In the genomic region with DNA sequence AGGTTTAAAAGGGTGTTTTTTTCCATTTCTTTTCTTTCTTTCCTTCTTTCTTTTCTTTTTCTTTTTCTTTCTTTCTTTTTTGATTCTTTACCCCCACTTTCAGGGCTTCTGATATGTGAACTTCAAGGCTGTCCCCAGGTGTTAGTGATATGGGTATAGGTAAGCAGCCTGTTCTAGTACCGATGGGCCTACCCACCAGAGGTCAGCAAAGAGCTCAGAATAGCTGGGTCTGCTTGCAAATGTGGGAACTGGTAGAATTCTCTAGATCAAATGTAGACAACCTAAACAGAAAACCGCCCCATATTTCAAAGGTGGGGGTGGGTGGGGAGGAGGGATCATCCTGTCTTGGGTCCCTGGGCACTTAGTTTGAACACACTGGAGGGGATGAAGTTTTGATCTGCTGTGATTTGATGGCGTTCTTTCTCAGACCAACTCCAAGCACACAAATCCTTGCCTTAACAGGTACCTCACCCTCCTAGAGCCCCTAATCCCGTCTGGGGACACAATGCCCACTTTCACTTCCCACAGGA, we compare ENCODE assay signal across 9 mouse cellular contexts. TPM values are rescaled to one million over a fixed set of nuclear protein-coding genes. Genes with fewer than 3 reads are reported as not detected.
DNase-seq lines count a peak whose midpoint lies in the region; ATAC-seq and TF ChIP-seq lines count a peak whose summit lies in the region.
"Had no signal": no experiment of that assay in that cellular context is flagged by ENCODE, and none has a peak within 500 bp of the region (broad histone marks: within the 10 kb centered on the region; RNA-seq: fewer than 3 reads in every experiment).

No protein-coding gene starts in this region.

- H3K9me3 ChIP-seq in E14TG2a.4 (ENCODE audit: low read length) = peaks cover 9% of the 10 kb centered on the region
- H3K9me3 ChIP-seq in liver, postnatal 0 days (ENCODE audit: low read length) = no peaks in the 10 kb centered on the region
- H3K9me3 ChIP-seq in neural tube, embryonic 14.5 days (ENCODE audit: control insufficient read depth, low read length) = no peaks in the 10 kb centered on the region
- no peaks in the 10 kb centered on the region for H3K9me3 ChIP-seq in stomach, postnatal 0 days (ENCODE audit: control insufficient read depth, low read length)

- no peaks in the 10 kb centered on the region for H3K27me3 ChIP-seq in E14TG2a.4 (ENCODE audit: insufficient read depth, low read length)
- no peaks in the 10 kb centered on the region for H3K27me3 ChIP-seq in liver, postnatal 0 days (ENCODE audit: insufficient read depth, low read length)
- H3K27me3 ChIP-seq in neural tube, embryonic 14.5 days (ENCODE audit: control insufficient read depth, insufficient read depth, low read length) = no peaks in the 10 kb centered on the region
- H3K27me3 ChIP-seq in stomach, postnatal 0 days (ENCODE audit: control insufficient read depth, insufficient read depth, low read length) = no peaks in the 10 kb centered on the region

- ATAC-seq in hematopoietic stem cell, adult 5-6 weeks (replicated peaks in 1 of 2; ENCODE audit: insufficient read depth in 1 of 2, low FRiP score in 2 of 2, low TSS enrichment in 1 of 2, low read depth in 1 of 2, poor library complexity in 2 of 2, severe bottlenecking in 2 of 2) = peak; percentile 75 to 79; a peak in 3 of 4 replicates
- ATAC-seq in liver, postnatal 0 days = peak; percentile 72
- ATAC-seq in neural tube, embryonic 14.5 days (ENCODE audit: low read depth) = peak; percentile 87
- ATAC-seq in stomach, postnatal 0 days (ENCODE audit: low FRiP score, low TSS enrichment) = peak; percentile 75

- H3K4me3 ChIP-seq in E14TG2a.4 (replicated peaks; ENCODE audit: low read length) = no peak overlapping the region
- no peak overlapping the region for H3K4me3 ChIP-seq in layer of hippocampus, adult 2 months
- no peak overlapping the region for H3K4me3 ChIP-seq in liver, postnatal 0 days (ENCODE audit: low read depth, low read length)
- no peak overlapping the region for H3K4me3 ChIP-seq in neural tube, embryonic 14.5 days (ENCODE audit: low read depth, low read length)
- no peak overlapping the region for H3K4me3 ChIP-seq in stomach, postnatal 0 days (ENCODE audit: low read depth, low read length)
- H3K4me3 ChIP-seq: erythroblast, embryonic 14.5 days had no signal

- H3K9ac ChIP-seq in liver, postnatal 0 days (replicated peaks) = no peak overlapping the region
- H3K9ac ChIP-seq in neural tube, embryonic 14.5 days (replicated peaks; ENCODE audit: low read depth, low read length) = no peak overlapping the region
- no peak overlapping the region for H3K9ac ChIP-seq in stomach, postnatal 0 days (ENCODE audit: low read length)

- peaks cover 26% of the 10 kb centered on the region for H3K4me1 ChIP-seq in E14TG2a.4 (replicated peaks; ENCODE audit: low read depth, low read length)
- H3K4me1 ChIP-seq in liver, postnatal 0 days (ENCODE audit: insufficient read depth) = no peaks in the 10 kb centered on the region
- H3K4me1 ChIP-seq in neural tube, embryonic 14.5 days (ENCODE audit: control insufficient read depth, insufficient read depth, low read length) = no peaks in the 10 kb centered on the region
- H3K4me1 ChIP-seq in stomach, postnatal 0 days (replicated peaks; ENCODE audit: control insufficient read depth, insufficient read depth) = no peaks in the 10 kb centered on the region

- DNase-seq in brain, adult 2 months (ENCODE audit: low read depth, low spot score) = peak; percentile 88
- DNase-seq in fibroblast of lung, adult 2 months (ENCODE audit: low read depth) = peak; percentile 47
- peak; percentile 71 to 87 for DNase-seq in layer of hippocampus, adult 2 months (ENCODE audit: low spot score in 2 of 2)
- peak; percentile 81 for DNase-seq in liver, postnatal 0 days
- DNase-seq in stomach, postnatal 0 days (ENCODE audit: low spot score) = peak; percentile 86

- H3K4me2 ChIP-seq in liver, postnatal 0 days (ENCODE audit: low read depth, low read length) = no peak overlapping the region
- H3K4me2 ChIP-seq in neural tube, embryonic 14.5 days (ENCODE audit: low read depth, low read length) = no peak overlapping the region
- H3K4me2 ChIP-seq in stomach, postnatal 0 days (replicated peaks; ENCODE audit: low read depth) = no peak overlapping the region

- WGBS in liver, postnatal 0 days (ENCODE audit: insufficient replicate concordance) = 34% methylated on average over 4 of the region's 4 CpGs
- WGBS in neural tube, embryonic 14.5 days = 38% methylated on average over 4 of the region's 4 CpGs
- WGBS in stomach, postnatal 0 days = 19% methylated on average over 4 of the region's 4 CpGs

- peaks cover 28% of the 10 kb centered on the region for H3K36me3 ChIP-seq in E14TG2a.4 (ENCODE audit: insufficient read depth, low read length)
- H3K36me3 ChIP-seq in liver, postnatal 0 days (replicated peaks; ENCODE audit: insufficient read depth, low read length) = no peaks in the 10 kb centered on the region
- no peaks in the 10 kb centered on the region for H3K36me3 ChIP-seq in neural tube, embryonic 14.5 days (ENCODE audit: control insufficient read depth, insufficient read depth, low read length)
- H3K36me3 ChIP-seq in stomach, postnatal 0 days (ENCODE audit: control insufficient read depth, insufficient read depth, low read length) = no peaks in the 10 kb centered on the region

- no peak for TF ChIP-seq EP300 in liver, postnatal 0 days (IDR thresholded peaks at IDR 0.05; ENCODE audit: low read depth)
- no peak for TF ChIP-seq EP300 in stomach, postnatal 0 days (optimal IDR thresholded peaks at IDR 0.05)

- no peak overlapping the region for H3K27ac ChIP-seq in layer of hippocampus, adult 2 months
- H3K27ac ChIP-seq in liver, postnatal 0 days (ENCODE audit: low read depth) = no peak overlapping the region
- H3K27ac ChIP-seq in neural tube, embryonic 14.5 days (ENCODE audit: low read depth, low read length) = no peak overlapping the region
- no peak overlapping the region for H3K27ac ChIP-seq in stomach, postnatal 0 days (replicated peaks)

- TF ChIP-seq CTCF in E14TG2a.4 (conservative IDR thresholded peaks at IDR 0.05; ENCODE audit: low read length) = peak; percentile 37; the same call in 1 of the 2 replicates
- TF ChIP-seq CTCF in layer of hippocampus, adult 2 months (conservative IDR thresholded peaks at IDR 0.05) = peak; percentile 83
- TF ChIP-seq CTCF in liver, postnatal 0 days (IDR thresholded peaks at IDR 0.05; ENCODE audit: low read depth) = peak; percentile 83
- TF ChIP-seq CTCF in stomach, postnatal 0 days (IDR thresholded peaks at IDR 0.05; ENCODE audit: low read depth) = peak; percentile 89

RNA-seq across cellular contexts. Expression of a gene that starts 28.1 kb away (rescaled TPM):
- total RNA-seq in hematopoietic stem cell, adult 5-6 weeks (2017) = 245 and 262 TPM in 2 replicates
- 1,000 to 10,000 TPM; 1,674 to 1,781 TPM for total RNA-seq in layer of hippocampus, adult 2 months (2021)
- 332 and 343 TPM in 2 replicates for polyA plus RNA-seq in liver, postnatal 0 days (2015; fragmentation: Nextera tagmentation; extraction: Ambion mirVana)
- 1,718 and 1,785 TPM in 2 replicates for polyA plus RNA-seq in neural tube, embryonic 14.5 days (2014; fragmentation: Nextera tagmentation; extraction: Ambion mirVana)
- 890 and 920 TPM in 2 replicates for polyA plus RNA-seq in stomach, postnatal 0 days (2015; fragmentation: Nextera tagmentation; extraction: Ambion mirVana)

RNA-seq across cellular contexts. Expression of a gene that starts 34.3 kb away (rescaled TPM):
- total RNA-seq in hematopoietic stem cell, adult 5-6 weeks (2017) = 6.4 and 9.1 TPM in 2 replicates
- total RNA-seq in layer of hippocampus, adult 2 months (2021) = 1 to 10 TPM; 2.0 to 3.5 TPM
- 1.3 and 2.9 TPM in 2 replicates for polyA plus RNA-seq in liver, postnatal 0 days (2015; fragmentation: Nextera tagmentation; extraction: Ambion mirVana)
- 10.0 and 11.8 TPM in 2 replicates for polyA plus RNA-seq in neural tube, embryonic 14.5 days (2014; fragmentation: Nextera tagmentation; extraction: Ambion mirVana)
- polyA plus RNA-seq in stomach, postnatal 0 days (2015; fragmentation: Nextera tagmentation; extraction: Ambion mirVana) = 5.8 and 7.9 TPM in 2 replicates

Comparison
In these comparisons a context has a peak if more than half of its experiments do, and no peak if none do; other contexts are left out.
1. CTCF ChIP-seq: peak in every context shown above with its lines; median percentile 89 in stomach, postnatal 0 days; 83 in layer of hippocampus, adult 2 months; 83 in liver, postnatal 0 days; 37 in E14TG2a.4.